Mouse (Mus musculus) liver, embryonic 14.5 days (tissue): Measurements from ENCODE around the gene Rhobtb1. TPM values are rescaled to one million over a fixed set of nuclear protein-coding genes. Genes with fewer than 3 reads are reported as not detected.

Experiments
- ATAC-seq: fragments of 200-750 bp; cut with Nextera tagmentation; 2 replicates; pipeline ENCODE4 v1.8.0; 2017; ENCODE audit warnings: moderate number of reproducible peaks, mild to moderate bottlenecking, moderate library complexity; ENCODE audit not compliant: insufficient read depth
- DNase-seq, 3 experiments: peaks; one replicate each; pipeline ENCODE4 v3.0.0-alpha.2; 2012 to 2013; ENCODE audit warnings: low read depth in 3 of 3, low spot score in 3 of 3
- H3K27ac ChIP-seq: fragments of 300-500 bp; sonication (generic); 2 replicates; pipeline ENCODE4 v1.5.1; 2014; ENCODE audit warnings: moderate library complexity, mild to moderate bottlenecking, control low read depth, inconsistent platforms
- H3K27me3 ChIP-seq: fragments of 300-500 bp; sonication (generic); 2 replicates; pipeline ENCODE4 v1.6.1; 2014; ENCODE audit warnings: mild to moderate bottlenecking, low read length, moderate library complexity; ENCODE audit not compliant: control insufficient read depth, insufficient read depth
- H3K36me3 ChIP-seq: fragments of 300-500 bp; sonication (generic); replicated peaks from 2 replicates; pipeline ENCODE4 v1.6.1; 2014; ENCODE audit warnings: low read depth; ENCODE audit not compliant: control insufficient read depth, insufficient read depth
- H3K4me1 ChIP-seq, 2 experiments: fragments of 200-500 bp in 1 of 2; fragments of 300-500 bp in 1 of 2; sonication (generic) in 1 of 2; replicated peaks; 2 replicates each; pipeline ENCODE4 v1.6.1; 2012 to 2014; ENCODE audit warnings: antibody characterized with exemption in 1 of 2, inconsistent platforms in 1 of 2, low read length in 1 of 2; ENCODE audit not compliant: control insufficient read depth in 2 of 2, insufficient read depth in 2 of 2
- H3K4me2 ChIP-seq: fragments of 300-500 bp; sonication (generic); 2 replicates; pipeline ENCODE4 v1.6.1; 2014; ENCODE audit warnings: low read depth, mild to moderate bottlenecking, control low read depth, moderate library complexity
- H3K4me3 ChIP-seq, 2 experiments: fragments of 200-500 bp in 1 of 2; fragments of 300-500 bp in 1 of 2; sonication (generic) in 1 of 2; 2 replicates each; pipeline ENCODE4 v1.5.1; 2012 to 2014; ENCODE audit warnings: low read depth in 2 of 2, low read length in 2 of 2, mild to moderate bottlenecking in 2 of 2, control low read depth in 1 of 2, inconsistent platforms in 1 of 2, moderate library complexity in 1 of 2; ENCODE audit not compliant: insufficient read depth in 1 of 2
- H3K9ac ChIP-seq: fragments of 300-500 bp; sonication (generic); replicated peaks from 2 replicates; pipeline ENCODE4 v1.6.1; 2014; ENCODE audit warnings: mild to moderate bottlenecking, control low read depth, moderate library complexity
- H3K9me3 ChIP-seq: fragments of 300-500 bp; sonication (generic); 2 replicates; pipeline ENCODE4 v1.6.1; 2016; ENCODE audit warnings: low read length, mixed read lengths; ENCODE audit not compliant: control insufficient read depth
- CTCF ChIP-seq: IDR thresholded peaks from 2 replicates; pipeline ENCODE4 v1.5.1; 2016; ENCODE audit warnings: antibody characterized with exemption, low read depth, control low read depth
- EP300 ChIP-seq: IDR thresholded peaks from 2 replicates; pipeline ENCODE4 v1.6.1; 2016; ENCODE audit warnings: antibody characterized with exemption, low read depth
- WGBS: fragments of 180-500 bp; shearing (Covaris S2); extraction: QIAGEN DNeasy Blood & Tissue Kit; methylation state at CpG from one replicate; pipeline ENCODE4 v1.1.7; 2014; ENCODE audit not compliant: insufficient replicate concordance; 5-methylcytosine and 5-hydroxymethylcytosine counted together
- polyA plus RNA-seq, 2 experiments: library from polyadenylated mRNA; depleted of rRNA in 1 of 2; stranded (reverse) in 1 of 2; unstranded in 1 of 2; fragments of >200 nt; fragmentation: Nextera tagmentation in 1 of 2; extraction: Ambion mirVana in 1 of 2; gene quantifications; 2 replicates each; pipeline versions ENCODE4 v1.2.1 to v1.2.3; 2012 to 2014

The Rhobtb1 gene
- polyA plus RNA-seq, 2 experiments = 2.5 to 7.1 TPM

DNA sequence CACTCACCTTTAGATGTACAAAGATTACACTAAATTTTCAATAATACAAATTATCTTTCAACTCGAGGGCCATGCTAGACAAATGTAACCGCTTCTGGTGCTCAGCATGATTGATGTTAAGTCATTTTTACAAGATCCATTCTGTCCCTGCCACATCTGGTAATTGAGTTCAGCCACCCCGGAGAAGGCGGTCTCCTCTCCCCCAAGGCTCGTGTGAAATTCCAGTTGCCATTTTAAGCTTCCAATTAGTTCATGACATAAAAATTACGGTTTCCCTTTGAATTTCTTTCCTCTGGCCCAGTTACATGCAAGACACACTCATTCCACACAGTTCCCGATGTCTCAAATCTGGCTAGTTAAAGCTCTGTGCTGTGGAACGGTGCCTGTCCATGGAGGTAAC is 162.7 kb downstream of the Rhobtb1 start:
- TF ChIP-seq CTCF (no peak), EP300 (no peak)
- Histone ChIP-seq H3K36me3 (no peaks in the 10 kb centered on the region), H3K4me2 (no peak overlapping the region), H3K4me1 (no peaks in the 10 kb centered on the region), H3K9ac (no peak overlapping the region), H3K4me3 (no peak overlapping the region), H3K27ac (no peak overlapping the region), H3K9me3 (no peaks in the 10 kb centered on the region), H3K27me3 (no peaks in the 10 kb centered on the region)
- DNase-seq (no peak), ATAC-seq (no peak)
- WGBS = 62% methylated on average over 8 of the region's 8 CpGs

DNA sequence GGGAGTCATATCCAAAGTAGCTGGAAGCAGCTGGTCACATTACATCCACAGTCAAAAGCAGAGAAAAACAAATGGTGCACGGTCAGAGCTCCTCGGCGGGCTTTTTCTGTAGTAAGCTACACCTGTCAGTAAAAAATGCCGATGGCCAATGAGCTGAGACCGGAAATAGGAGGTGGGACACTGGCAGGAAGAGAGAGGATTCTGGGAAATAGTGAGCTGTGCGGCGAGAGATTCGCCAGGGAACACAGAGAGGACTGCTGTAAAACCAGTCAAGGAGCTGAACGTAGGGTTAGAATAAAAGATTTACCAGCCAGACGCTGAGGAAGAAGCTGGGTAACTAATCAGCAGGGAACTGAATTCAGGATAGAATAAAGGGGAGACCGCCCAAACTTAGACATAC is 167.3 kb downstream of the Rhobtb1 start:
- no peak for DNase-seq
- Histone ChIP-seq H3K4me2 (no peak overlapping the region), H3K27ac (no peak overlapping the region), H3K9ac (no peak overlapping the region), H3K4me3 (no peak overlapping the region), H3K27me3 (no peaks in the 10 kb centered on the region), H3K36me3 (no peaks in the 10 kb centered on the region), H3K4me1 (no peaks in the 10 kb centered on the region), H3K9me3 (no peaks in the 10 kb centered on the region)
- TF ChIP-seq EP300 (no peak), CTCF (no peak)
- WGBS = 76% methylated on average over 11 of the region's 11 CpGs
- no peak for ATAC-seq

DNA sequence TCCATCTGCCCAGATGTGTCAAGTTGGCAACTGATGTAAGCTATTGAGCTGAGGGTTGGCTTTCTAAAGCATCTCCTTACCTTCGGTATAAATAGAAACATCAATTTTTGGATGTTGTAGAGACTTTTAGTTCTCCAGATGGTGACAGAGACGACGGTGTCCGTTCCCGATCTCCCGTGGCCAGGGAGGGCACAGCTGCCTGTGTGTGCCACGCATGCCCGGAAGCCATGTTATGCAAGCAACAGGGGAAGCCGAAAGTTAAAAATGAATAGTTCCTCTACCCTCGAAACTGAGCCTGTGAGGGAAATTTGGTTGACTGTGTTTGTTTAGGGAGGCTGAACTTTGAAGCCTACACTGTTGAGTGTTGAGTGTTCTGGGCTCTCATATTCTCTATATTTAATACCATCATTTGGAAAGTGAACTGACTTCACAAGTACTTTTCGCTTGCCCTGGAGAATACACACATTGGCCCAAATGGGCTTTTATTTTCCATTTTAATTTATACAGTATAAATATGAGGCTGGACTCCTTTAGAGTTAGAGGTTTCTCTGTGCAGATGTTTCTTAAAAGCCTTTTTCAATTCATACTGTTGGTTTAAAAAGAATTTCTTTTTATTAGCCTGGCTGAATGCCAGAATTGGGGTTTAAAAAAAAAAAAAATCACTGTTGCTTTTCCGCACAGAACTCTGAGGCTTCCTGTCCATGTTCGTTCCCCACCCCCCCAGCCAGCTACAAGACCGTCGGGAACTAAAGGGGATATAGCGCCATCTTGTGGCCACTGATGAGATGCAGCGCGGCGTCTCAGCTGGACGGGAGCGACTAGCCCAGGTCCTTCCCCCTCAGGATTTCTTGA is 169.7 kb downstream of the Rhobtb1 start:
- DNase-seq = peak; percentile 31 to 46 (median 43)
- no peak overlapping the region for H3K9ac ChIP-seq
- peak overlapping the region in 1 of 2 experiments; percentile 32; a peak in 1 of 4 replicates for H3K4me3 ChIP-seq
- TF ChIP-seq EP300 (no peak), CTCF (peak; percentile 93)
- H3K27me3 ChIP-seq = no peaks in the 10 kb centered on the region
- no peaks in the 10 kb centered on the region for H3K4me1 ChIP-seq
- H3K9me3 ChIP-seq = no peaks in the 10 kb centered on the region
- peak; percentile 47; the same call in 1 of the 2 replicates for ATAC-seq
- peak overlapping the region; percentile 37 for H3K4me2 ChIP-seq
- no peaks in the 10 kb centered on the region for H3K36me3 ChIP-seq
- no peak overlapping the region for H3K27ac ChIP-seq
- 36% methylated on average over 21 of the region's 21 CpGs for WGBS

DNA sequence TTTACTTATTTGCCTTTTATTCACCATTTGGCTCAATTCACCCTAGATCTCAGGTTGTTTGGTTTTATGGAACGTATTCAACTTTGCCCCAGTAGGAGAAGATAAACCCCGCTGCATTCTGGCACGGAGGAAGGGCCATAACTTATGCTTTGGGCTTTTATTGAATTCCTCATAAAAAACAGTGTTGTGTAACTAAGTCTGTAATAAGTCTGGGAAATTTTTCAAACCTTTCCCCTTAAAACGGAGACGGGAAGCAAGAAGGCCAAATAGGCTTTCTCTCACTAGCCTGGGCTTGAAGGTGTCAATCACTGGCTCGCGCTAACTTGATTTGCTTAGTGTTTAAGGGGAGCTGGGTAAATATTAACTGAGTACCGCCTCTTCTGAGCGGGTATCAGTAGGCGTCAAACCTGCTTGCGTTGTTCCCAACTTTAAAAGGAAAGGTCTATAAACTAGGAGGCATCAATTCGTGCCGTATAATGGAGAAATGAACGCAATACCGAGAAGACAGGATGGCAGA is 170.3 kb downstream of the Rhobtb1 start:
- peak overlapping the region in 1 of 2 experiments; percentile 32; a peak in 1 of 4 replicates for H3K4me3 ChIP-seq
- no peaks in the 10 kb centered on the region for H3K36me3 ChIP-seq
- TF ChIP-seq EP300 = no peak
- no peak for TF ChIP-seq CTCF
- peak overlapping the region; percentile 37 for H3K4me2 ChIP-seq
- H3K27ac ChIP-seq = no peak overlapping the region
- no peaks in the 10 kb centered on the region for H3K9me3 ChIP-seq
- no peak for DNase-seq
- 46% methylated on average over 15 of the region's 15 CpGs for WGBS
- no peak for ATAC-seq
- no peaks in the 10 kb centered on the region for H3K4me1 ChIP-seq
- no peak overlapping the region for H3K9ac ChIP-seq
- no peaks in the 10 kb centered on the region for H3K27me3 ChIP-seq

DNA sequence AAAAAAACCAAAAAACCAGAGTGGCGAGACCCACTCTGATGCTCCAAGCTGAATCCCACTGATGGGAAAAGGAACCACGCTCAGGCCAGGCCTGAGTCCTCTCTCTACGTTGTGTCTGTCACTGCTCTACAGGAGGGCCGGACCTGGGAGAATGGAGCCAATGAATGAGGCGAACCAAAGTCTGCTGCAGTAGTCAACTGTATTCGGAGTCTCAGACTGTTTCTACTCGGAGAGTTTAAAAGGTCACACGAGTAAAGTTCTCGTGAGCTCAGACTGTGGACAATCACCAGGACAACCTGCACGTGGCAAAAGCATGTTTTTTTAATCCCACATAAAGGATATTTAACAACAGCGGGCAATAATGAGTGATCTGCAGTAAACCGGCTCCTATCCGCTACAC is 172.8 kb downstream of the Rhobtb1 start:
- ATAC-seq (no peak), DNase-seq (no peak)
- Histone ChIP-seq H3K27me3 (no peaks in the 10 kb centered on the region), H3K4me3 (no peak overlapping the region), H3K27ac (no peak overlapping the region), H3K36me3 (no peaks in the 10 kb centered on the region), H3K9me3 (no peaks in the 10 kb centered on the region), H3K9ac (no peak overlapping the region), H3K4me1 (peaks cover 0 to 5% of the 10 kb centered on the region in 2 experiments; a peak in 3 of 4 replicates), H3K4me2 (no peak overlapping the region)
- WGBS = 70% methylated on average over 13 of the region's 13 CpGs
- no peak for TF ChIP-seq CTCF
- TF ChIP-seq EP300 = no peak
